Comparison of ENCODE assay signal across 8 mouse cellular contexts in the genomic region with DNA sequence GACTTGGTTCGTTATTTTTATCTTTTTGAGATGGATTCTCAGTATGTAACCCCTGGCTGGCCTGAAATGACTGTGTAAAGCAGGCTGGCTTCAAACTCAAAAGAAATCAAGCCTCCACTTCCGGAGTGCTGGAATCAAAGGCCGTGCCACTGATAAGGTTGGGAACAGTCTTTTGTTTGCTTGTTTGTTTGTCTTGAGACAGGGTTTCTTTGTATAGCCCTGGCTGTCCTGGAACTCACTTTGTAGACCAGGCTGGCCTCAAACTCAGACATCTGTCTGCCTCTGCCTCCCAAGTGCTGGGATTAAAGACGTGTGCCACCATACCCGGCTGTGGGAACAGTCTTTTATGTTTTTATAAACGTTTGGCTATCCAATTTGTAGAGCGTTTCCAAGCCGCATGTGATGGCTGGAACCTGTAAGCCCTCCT. TPM values are rescaled to one million over a fixed set of nuclear protein-coding genes. Genes with fewer than 3 reads are reported as not detected.
A peak's percentile ranks its signal among the peaks of the same experiment; 100 is the strongest.
DNase-seq lines count a peak whose midpoint lies in the region; ATAC-seq and TF ChIP-seq lines count a peak whose summit lies in the region.

No protein-coding gene starts in this region.

- no peak for ATAC-seq in lung, embryonic 15.5 days (ENCODE audit: borderline replicate concordance, extremely low read depth, low FRiP score, low TSS enrichment)
- ATAC-seq in limb, embryonic 13.5 days (ENCODE audit: low FRiP score, low read depth): no peak; the same call in 1 of the 2 replicates

- H3K27me3 ChIP-seq in lung, embryonic 15.5 days: no peaks in the 10 kb centered on the region
- no peaks in the 10 kb centered on the region for H3K27me3 ChIP-seq in erythroblast, embryonic 14.5 days (ENCODE audit: control insufficient read depth)
- H3K27me3 ChIP-seq in limb, embryonic 13.5 days: no peaks in the 10 kb centered on the region

- 19% methylated on average over 8 of the region's 8 CpGs for WGBS in lung, embryonic 15.5 days
- WGBS in limb, embryonic 13.5 days: 27% methylated on average over 8 of the region's 8 CpGs
- 19% methylated on average over 8 of the region's 8 CpGs for WGBS in olfactory bulb, adult 2 months

- H3K4me3 ChIP-seq in lung, embryonic 15.5 days: peak overlapping the region; percentile 68
- peak overlapping the region; percentile 85 for H3K4me3 ChIP-seq in erythroblast, embryonic 14.5 days (replicated peaks)
- peak overlapping the region; percentile 77 for H3K4me3 ChIP-seq in limb, embryonic 13.5 days
- H3K4me3 ChIP-seq in olfactory bulb, adult 2 months (ENCODE audit: insufficient read depth, low read depth, low read length): peak overlapping the region; percentile 59

- peak overlapping the region; percentile 64 for H3K4me2 ChIP-seq in lung, embryonic 15.5 days
- peak overlapping the region; percentile 80 for H3K4me2 ChIP-seq in limb, embryonic 13.5 days (replicated peaks)

- no peak for DNase-seq in lung, postnatal 14 days
- no peak for DNase-seq in ovary, adult 18-20 months (ENCODE audit: low spot score)
- DNase-seq in adrenal gland, adult 18-20 months (ENCODE audit: low spot score in 2 of 2): no peak
- no peak for DNase-seq in cerebellum, postnatal 14 days

- no peak for TF ChIP-seq CTCF in olfactory bulb, adult 2 months (IDR thresholded peaks at IDR 0.05; ENCODE audit: insufficient read depth, low read depth, low read length)

- H3K9ac ChIP-seq in lung, embryonic 15.5 days: peak overlapping the region; percentile 67
- peak overlapping the region; percentile 88 for H3K9ac ChIP-seq in limb, embryonic 13.5 days

- no peaks in the 10 kb centered on the region for H3K9me3 ChIP-seq in lung, embryonic 15.5 days
- no peaks in the 10 kb centered on the region for H3K9me3 ChIP-seq in erythroblast, embryonic 14.5 days (ENCODE audit: control insufficient read depth, low read length)
- no peaks in the 10 kb centered on the region for H3K9me3 ChIP-seq in limb, embryonic 13.5 days

- peaks cover 28% of the 10 kb centered on the region for H3K36me3 ChIP-seq in lung, embryonic 15.5 days
- peaks cover 31% of the 10 kb centered on the region for H3K36me3 ChIP-seq in erythroblast, embryonic 14.5 days (ENCODE audit: control insufficient read depth)
- H3K36me3 ChIP-seq in limb, embryonic 13.5 days: peaks cover 31% of the 10 kb centered on the region

- H3K4me1 ChIP-seq in lung, embryonic 15.5 days: peaks cover 13% of the 10 kb centered on the region
- H3K4me1 ChIP-seq in erythroblast, embryonic 14.5 days (ENCODE audit: control insufficient read depth): peaks cover 23% of the 10 kb centered on the region
- peaks cover 17% of the 10 kb centered on the region for H3K4me1 ChIP-seq in limb, embryonic 13.5 days
- H3K4me1 ChIP-seq in olfactory bulb, adult 2 months (ENCODE audit: control insufficient read depth, insufficient read depth, low read length): peaks cover 5% of the 10 kb centered on the region

- TF ChIP-seq POLR2A in olfactory bulb, adult 2 months (IDR thresholded peaks at IDR 0.05; ENCODE audit: insufficient read depth, low read depth, low read length): no peak

- peak overlapping the region; percentile 88 for H3K27ac ChIP-seq in lung, embryonic 15.5 days
- H3K27ac ChIP-seq in limb, embryonic 13.5 days: peak overlapping the region; percentile 83
- H3K27ac ChIP-seq in olfactory bulb, adult 2 months (ENCODE audit: insufficient read depth, low read depth, low read length): peak overlapping the region; percentile 53

RNA-seq across cellular contexts. Expression of gene Msto1, which starts 0.6 kb away (rescaled TPM):
- 45.1 and 46.1 TPM in 2 replicates for polyA plus RNA-seq in lung, embryonic 15.5 days (2015; fragmentation: Nextera tagmentation; extraction: Ambion mirVana)
- polyA plus RNA-seq in erythroblast, embryonic 14.5 days (2012): 0.23 and 0.27 TPM in 2 replicates
- 45.7 and 48.3 TPM in 2 replicates for polyA plus RNA-seq in limb, embryonic 13.5 days (2015; fragmentation: Nextera tagmentation; extraction: Ambion mirVana)
- 208 TPM in 1 of 2 replicates, not detected in the other for polyA plus RNA-seq in olfactory bulb, adult 2 months (2012; ENCODE audit: insufficient read depth, insufficient read length, low replicate concordance, missing spikeins)
- total RNA-seq in adrenal gland, adult 18-20 months (2021): 10 to 100 TPM; 16.0 to 16.5 TPM

RNA-seq across cellular contexts. Expression of gene Ash1l, which starts 36.0 kb away (rescaled TPM):
- polyA plus RNA-seq in lung, embryonic 15.5 days (2015; fragmentation: Nextera tagmentation; extraction: Ambion mirVana): 16.9 and 20.1 TPM in 2 replicates
- 0.23 and 0.25 TPM in 2 replicates for polyA plus RNA-seq in erythroblast, embryonic 14.5 days (2012)
- 26.7 and 27.1 TPM in 2 replicates for polyA plus RNA-seq in limb, embryonic 13.5 days (2015; fragmentation: Nextera tagmentation; extraction: Ambion mirVana)
- 107 TPM in 1 of 2 replicates, not detected in the other for polyA plus RNA-seq in olfactory bulb, adult 2 months (2012; ENCODE audit: insufficient read depth, insufficient read length, low replicate concordance, missing spikeins)
- total RNA-seq in adrenal gland, adult 18-20 months (2021): 10 to 100 TPM; 43.5 to 47.0 TPM

RNA-seq across cellular contexts. Expression of gene Dap3, which starts 36.6 kb away (rescaled TPM):
- polyA plus RNA-seq in lung, embryonic 15.5 days (2015; fragmentation: Nextera tagmentation; extraction: Ambion mirVana): 139 and 140 TPM in 2 replicates
- 9.4 and 17.0 TPM in 2 replicates for polyA plus RNA-seq in erythroblast, embryonic 14.5 days (2012)
- polyA plus RNA-seq in limb, embryonic 13.5 days (2015; fragmentation: Nextera tagmentation; extraction: Ambion mirVana): 147 and 151 TPM in 2 replicates
- not detected in 2 replicates for polyA plus RNA-seq in olfactory bulb, adult 2 months (2012; ENCODE audit: insufficient read depth, insufficient read length, low replicate concordance, missing spikeins)
- total RNA-seq in adrenal gland, adult 18-20 months (2021): 100 to 1,000 TPM; 128 to 140 TPM

Comparison
In these comparisons a context has a peak if more than half of its experiments do, and no peak if none do; other contexts are left out.
1. RNA of gene Ash1l, which starts 36.0 kb away (polyA plus RNA-seq): 107 TPM in olfactory bulb, adult 2 months, 26.7 to 27.1 TPM in limb, embryonic 13.5 days and 16.9 to 20.1 TPM in lung, embryonic 15.5 days; 0.23 to 0.25 TPM in erythroblast, embryonic 14.5 days; every median in the first group is over 10 times any median in the second.
2. Peak in every context shown above with its lines, with median percentiles within 50 percentile points of each other: H3K27ac ChIP-seq and H3K4me3 ChIP-seq.